Mouse (Mus musculus): ENCODE measurements around the gene Smg1. TPM values are rescaled to one million over a fixed set of nuclear protein-coding genes. Genes with fewer than 3 reads are reported as not detected.
"Not testable (repeated sequence)": the region's sequence is repeated elsewhere in the genome, so short reads cannot be mapped to it uniquely, and the experiment has no call there.

The Smg1 gene
- total and polyA plus RNA-seq, 2 experiments from 2014 or later: 15.4 to 39.9 TPM

DNA sequence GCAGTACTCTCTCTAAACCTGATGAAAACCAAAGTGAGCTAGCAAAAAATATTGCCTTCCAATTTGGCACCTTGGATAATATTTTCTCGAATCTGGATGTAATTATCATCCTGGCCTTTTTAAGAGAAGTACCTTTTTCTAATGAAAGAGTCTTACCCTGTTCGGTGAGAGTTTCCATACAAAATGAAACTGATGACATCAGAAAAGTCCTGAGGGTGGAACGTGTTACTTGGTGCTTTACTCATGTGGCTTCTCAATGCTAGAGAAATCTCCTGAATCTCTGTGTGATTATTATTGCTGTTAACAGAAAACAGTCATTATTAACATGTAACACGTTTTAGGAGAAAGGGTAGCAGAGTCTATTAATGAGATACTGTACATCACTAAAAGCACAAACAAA lies 57.6 kb downstream of the Smg1 start:
- Histone ChIP-seq H3K9ac (replicated peaks; ENCODE audit: low read length) (no peak overlapping the region), H3K36me3 (ENCODE audit: insufficient read depth, low read length) (peaks cover 36% of the 10 kb centered on the region), H3K27ac (no peak overlapping the region), H3K4me3 (ENCODE audit: low read length) (no peak overlapping the region), H3K4me1 (ENCODE audit: insufficient read depth, low read length) (no peaks in the 10 kb centered on the region), H3K4me2 (ENCODE audit: low read depth, low read length) (no peak overlapping the region), H3K27me3 (ENCODE audit: insufficient read depth, low read length) (no peaks in the 10 kb centered on the region), H3K9me3 (ENCODE audit: low read length) (no peaks in the 10 kb centered on the region)
- TF ChIP-seq CTCF (IDR thresholded peaks at IDR 0.05; ENCODE audit: low read depth): no peak
- DNase-seq (ENCODE audit: low spot score) (no peak), ATAC-seq (no peak)
- WGBS: 87% methylated on average over 4 of the region's 4 CpGs

GRCm38 (mm10) chr7:118184604-118185003 lies 58.9 kb downstream of the Smg1 start:
- no peak overlapping the region for H3K27ac ChIP-seq
- TF ChIP-seq CTCF (IDR thresholded peaks at IDR 0.05; ENCODE audit: low read depth): no peak
- no peak overlapping the region for H3K4me2 ChIP-seq (ENCODE audit: low read depth, low read length)
- no peaks in the 10 kb centered on the region for H3K27me3 ChIP-seq (ENCODE audit: insufficient read depth, low read length)
- DNase-seq (ENCODE audit: low spot score) (no peak), ATAC-seq (no peak)
- no peak overlapping the region for H3K9ac ChIP-seq (replicated peaks; ENCODE audit: low read length)
- no peak overlapping the region for H3K4me3 ChIP-seq (ENCODE audit: low read length)
- WGBS: 96% methylated on average over 1 of the region's 1 CpGs
- H3K4me1 ChIP-seq (ENCODE audit: insufficient read depth, low read length): no peaks in the 10 kb centered on the region
- H3K9me3 ChIP-seq (ENCODE audit: low read length): no peaks in the 10 kb centered on the region
- H3K36me3 ChIP-seq (ENCODE audit: insufficient read depth, low read length): peaks cover 43% of the 10 kb centered on the region

GRCm38 (mm10) chr7:118181123-118181522 lies 62.3 kb downstream of the Smg1 start:
- H3K4me2 ChIP-seq (ENCODE audit: low read depth, low read length): no peak overlapping the region
- H3K9ac ChIP-seq (replicated peaks; ENCODE audit: low read length): no peak overlapping the region
- WGBS: 92% methylated on average over 3 of the region's 3 CpGs
- H3K4me1 ChIP-seq (ENCODE audit: insufficient read depth, low read length): no peaks in the 10 kb centered on the region
- DNase-seq (ENCODE audit: low spot score): no peak
- H3K36me3 ChIP-seq (ENCODE audit: insufficient read depth, low read length): peaks cover 52% of the 10 kb centered on the region
- H3K27me3 ChIP-seq (ENCODE audit: insufficient read depth, low read length): no peaks in the 10 kb centered on the region
- no peaks in the 10 kb centered on the region for H3K9me3 ChIP-seq (ENCODE audit: low read length)
- ATAC-seq: no peak
- no peak overlapping the region for H3K4me3 ChIP-seq (ENCODE audit: low read length)
- TF ChIP-seq CTCF (IDR thresholded peaks at IDR 0.05; ENCODE audit: low read depth): no peak
- H3K27ac ChIP-seq: no peak overlapping the region

GRCm38 (mm10) chr7:118179782-118180181 lies 63.7 kb downstream of the Smg1 start:
- Histone ChIP-seq H3K27ac (no peak overlapping the region), H3K9ac (replicated peaks; ENCODE audit: low read length) (no peak overlapping the region), H3K4me3 (ENCODE audit: low read length) (no peak overlapping the region), H3K4me2 (ENCODE audit: low read depth, low read length) (no peak overlapping the region), H3K9me3 (ENCODE audit: low read length) (no peaks in the 10 kb centered on the region), H3K36me3 (ENCODE audit: insufficient read depth, low read length) (peaks cover 40% of the 10 kb centered on the region), H3K4me1 (ENCODE audit: insufficient read depth, low read length) (no peaks in the 10 kb centered on the region), H3K27me3 (ENCODE audit: insufficient read depth, low read length) (no peaks in the 10 kb centered on the region)
- DNase-seq (ENCODE audit: low spot score) (no peak), ATAC-seq (no peak)
- WGBS: 74% methylated on average over 3 of the region's 3 CpGs
- no peak for TF ChIP-seq CTCF (IDR thresholded peaks at IDR 0.05; ENCODE audit: low read depth)

GRCm38 (mm10) chr7:118175821-118176355 lies 67.6 kb downstream of the Smg1 start:
- WGBS: 87% methylated on average over 1 of the region's 1 CpGs
- H3K36me3 ChIP-seq (ENCODE audit: insufficient read depth, low read length): peaks cover 45% of the 10 kb centered on the region
- DNase-seq (ENCODE audit: low spot score) (no peak), ATAC-seq (no peak)
- no peaks in the 10 kb centered on the region for H3K9me3 ChIP-seq (ENCODE audit: low read length)
- no peaks in the 10 kb centered on the region for H3K4me1 ChIP-seq (ENCODE audit: insufficient read depth, low read length)
- no peaks in the 10 kb centered on the region for H3K27me3 ChIP-seq (ENCODE audit: insufficient read depth, low read length)
- no peak overlapping the region for H3K27ac ChIP-seq
- H3K9ac ChIP-seq (replicated peaks; ENCODE audit: low read length): no peak overlapping the region
- H3K4me3 ChIP-seq (ENCODE audit: low read length): no peak overlapping the region
- no peak overlapping the region for H3K4me2 ChIP-seq (ENCODE audit: low read depth, low read length)
- TF ChIP-seq CTCF (IDR thresholded peaks at IDR 0.05; ENCODE audit: low read depth): no peak

DNA sequence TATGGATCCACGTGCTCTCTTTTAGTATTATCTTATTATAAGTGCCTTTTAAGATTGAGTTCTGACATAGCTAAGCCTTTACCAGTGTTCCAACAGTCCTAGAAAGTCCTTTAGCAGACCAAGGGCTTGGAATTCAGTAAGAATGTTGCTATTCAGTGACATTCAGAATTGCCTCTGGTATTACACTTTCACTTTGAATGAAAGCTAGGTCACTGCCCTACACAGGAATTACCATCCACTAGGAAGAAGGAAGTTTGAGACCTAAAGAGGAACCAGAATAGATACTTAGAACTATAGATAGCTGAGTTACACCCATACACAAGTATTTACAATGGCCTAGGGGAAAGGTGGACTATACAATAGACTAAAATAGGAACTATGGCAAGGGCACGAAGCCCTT lies 73.3 kb downstream of the Smg1 start:
- H3K9ac ChIP-seq (replicated peaks; ENCODE audit: low read length); H3K27me3 ChIP-seq (ENCODE audit: insufficient read depth, low read length); ATAC-seq; DNase-seq (ENCODE audit: low spot score); H3K4me3 ChIP-seq (ENCODE audit: low read length); H3K4me2 ChIP-seq (ENCODE audit: low read depth, low read length); H3K4me1 ChIP-seq (ENCODE audit: insufficient read depth, low read length); H3K27ac ChIP-seq; H3K9me3 ChIP-seq (ENCODE audit: low read length): not testable (repeated sequence)
- H3K36me3 ChIP-seq (ENCODE audit: insufficient read depth, low read length): peaks cover 46% of the 10 kb centered on the region
- 94% methylated on average over 2 of the region's 2 CpGs for WGBS

GRCm38 (mm10) chr7:118163006-118163405 lies 80.5 kb downstream of the Smg1 start:
- no peak overlapping the region for H3K4me3 ChIP-seq (ENCODE audit: low read length)
- no peak overlapping the region for H3K4me2 ChIP-seq (ENCODE audit: low read depth, low read length)
- H3K36me3 ChIP-seq (ENCODE audit: insufficient read depth, low read length): peaks cover 37% of the 10 kb centered on the region
- TF ChIP-seq CTCF (IDR thresholded peaks at IDR 0.05; ENCODE audit: low read depth): no peak
- DNase-seq (ENCODE audit: low spot score) (no peak), ATAC-seq (no peak)
- H3K9me3 ChIP-seq (ENCODE audit: low read length): no peaks in the 10 kb centered on the region
- WGBS: 84% methylated on average over 8 of the region's 8 CpGs
- H3K9ac ChIP-seq (replicated peaks; ENCODE audit: low read length): no peak overlapping the region
- H3K27me3 ChIP-seq (ENCODE audit: insufficient read depth, low read length): no peaks in the 10 kb centered on the region
- H3K27ac ChIP-seq: no peak overlapping the region
- no peaks in the 10 kb centered on the region for H3K4me1 ChIP-seq (ENCODE audit: insufficient read depth, low read length)
